Mouse (Mus musculus) testis, adult 2 months (tissue): ENCODE measurements around the gene F8.

Source experiments
- CTCF ChIP-seq: fragments of 200-500 bp; IDR thresholded peaks from 2 replicates; pipeline ENCODE4 v1.5.1; 2012; ENCODE audit warnings: low read depth, mild to moderate bottlenecking, inconsistent platforms, low read length, moderate library complexity; ENCODE audit not compliant: control insufficient read depth, insufficient read depth, insufficient replicate concordance
- POLR2A ChIP-seq: fragments of 200-500 bp; IDR thresholded peaks from 2 replicates; pipeline ENCODE4 v1.6.1; 2012; ENCODE audit warnings: low read depth, mild to moderate bottlenecking, inconsistent platforms, low read length, moderate library complexity; ENCODE audit not compliant: control insufficient read depth

DNA sequence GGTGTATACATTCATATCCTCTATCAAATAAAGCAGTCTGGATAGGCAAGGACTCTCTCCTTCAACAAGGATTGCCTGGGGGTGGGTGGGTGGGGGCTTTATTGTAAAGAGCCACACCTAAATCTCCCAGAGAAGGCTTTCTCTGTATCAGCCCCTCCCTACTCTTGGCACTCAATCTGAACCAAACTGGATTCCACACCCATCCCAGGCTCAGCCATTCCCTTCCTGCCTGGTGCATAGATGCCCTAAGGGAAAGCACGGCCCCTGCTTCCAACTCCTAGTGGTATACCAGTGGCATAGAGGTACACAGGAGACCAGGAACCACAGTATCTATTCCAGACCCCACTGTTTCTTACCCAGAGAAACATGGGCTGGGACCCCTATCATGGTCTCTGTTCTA lies 151.0 kb downstream of the F8 start:
- TF ChIP-seq CTCF (no peak), POLR2A (no peak)
